Mouse (Mus musculus) limb, embryonic 15.5 days (tissue): Measurements from ENCODE around the gene Nhsl1. TPM values are rescaled to one million over a fixed set of nuclear protein-coding genes. Genes with fewer than 3 reads are reported as not detected.

Experiments used
- ATAC-seq: fragments of 200-750 bp; cut with Nextera tagmentation; 2 replicates; pipeline ENCODE4 v1.8.0; 2017; ENCODE audit warnings: low read depth, moderate TSS enrichment; ENCODE audit not compliant: insufficient number of reproducible peaks, low FRiP score, low TSS enrichment
- H3K27ac ChIP-seq: fragments of 300-500 bp; sonication (generic); 2 replicates; pipeline ENCODE4 v1.5.1; 2015; ENCODE audit warnings: moderate library complexity, mild to moderate bottlenecking, inconsistent platforms
- H3K27me3 ChIP-seq: fragments of 300-500 bp; sonication (generic); 2 replicates; pipeline ENCODE4 v1.6.1; 2015; ENCODE audit warnings: inconsistent platforms
- H3K36me3 ChIP-seq: fragments of 300-500 bp; sonication (generic); 2 replicates; pipeline ENCODE4 v1.6.1; 2015; ENCODE audit warnings: inconsistent platforms
- H3K4me1 ChIP-seq: fragments of 300-500 bp; sonication (generic); 2 replicates; pipeline ENCODE4 v1.6.1; 2015; ENCODE audit warnings: inconsistent platforms
- H3K4me2 ChIP-seq: fragments of 300-500 bp; sonication (generic); 2 replicates; pipeline ENCODE4 v1.6.1; 2015; ENCODE audit warnings: mild to moderate bottlenecking, inconsistent platforms
- H3K4me3 ChIP-seq: fragments of 300-500 bp; sonication (generic); 2 replicates; pipeline ENCODE4 v1.5.1; 2015; ENCODE audit warnings: mild to moderate bottlenecking, inconsistent platforms
- H3K9ac ChIP-seq: fragments of 300-500 bp; sonication (generic); 2 replicates; pipeline ENCODE4 v1.6.1; 2015; ENCODE audit warnings: inconsistent platforms
- H3K9me3 ChIP-seq: fragments of 300-500 bp; sonication (generic); 2 replicates; pipeline ENCODE4 v1.6.1; 2016; ENCODE audit warnings: inconsistent platforms
- WGBS: fragments of 180-500 bp; shearing (Covaris S2); methylation state at CpG from one replicate; pipeline ENCODE4 v1.1.7; 2015; 5-methylcytosine and 5-hydroxymethylcytosine counted together
- polyA plus RNA-seq: library from polyadenylated mRNA; unstranded; fragments of >200 nt; fragmentation: Nextera tagmentation; extraction: Ambion mirVana; gene quantifications from 2 replicates; pipeline ENCODE4 v1.2.1, GENCODE M21; 2015

Gene Nhsl1
- polyA plus RNA-seq, 1 experiment from 2014 or later, result 11.5 TPM

DNA sequence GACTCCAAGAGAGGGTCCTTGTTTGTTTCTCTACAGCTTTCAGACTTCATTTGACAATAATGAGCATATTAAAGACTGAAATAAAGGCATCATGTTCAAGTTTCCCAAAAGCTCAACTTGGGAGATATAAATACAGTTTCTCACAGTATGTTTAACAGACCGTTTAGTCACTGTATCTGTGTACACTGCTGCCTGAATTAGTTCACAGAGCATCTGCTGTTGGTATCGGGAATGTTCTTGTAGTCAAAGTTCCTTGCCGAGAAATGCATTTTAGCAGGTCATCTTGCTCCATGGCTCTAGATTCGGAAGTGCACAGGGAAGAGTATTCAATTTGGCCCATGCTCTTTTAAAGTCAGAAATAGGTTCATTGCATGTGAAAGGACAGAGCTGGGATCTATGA, 159.5 kb downstream of the Nhsl1 start:
- WGBS, result 85% methylated on average over 4 of the region's 4 CpGs
- Histone ChIP-seq H3K4me2 (no peak overlapping the region), H3K36me3 (no peaks in the 10 kb centered on the region)

DNA sequence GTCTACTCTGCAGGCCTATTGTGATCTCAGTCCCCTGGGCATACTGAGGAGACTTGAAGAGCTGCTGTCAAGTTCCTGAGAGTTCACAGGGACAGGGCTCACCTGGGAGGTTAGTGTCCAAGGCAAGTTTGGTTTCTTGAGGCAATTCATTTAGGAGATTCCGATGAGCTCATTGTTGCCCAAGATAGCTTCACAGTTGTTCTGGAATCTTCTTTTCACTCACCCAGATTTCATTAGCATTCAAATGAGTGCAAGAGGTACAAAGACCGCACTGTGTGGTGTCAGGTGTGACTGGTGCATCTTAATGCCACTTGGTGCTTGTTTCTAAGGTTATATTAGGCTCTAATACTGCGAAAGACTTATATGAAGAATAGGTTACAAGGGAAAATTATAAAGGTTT, 160.5 kb downstream of the Nhsl1 start:
- ATAC-seq, result no peak
- Histone ChIP-seq H3K9ac (no peak overlapping the region), H3K4me2 (no peak overlapping the region), H3K27me3 (no peaks in the 10 kb centered on the region), H3K9me3 (no peaks in the 10 kb centered on the region), H3K36me3 (no peaks in the 10 kb centered on the region), H3K4me1 (peaks cover 21% of the 10 kb centered on the region), H3K4me3 (no peak overlapping the region), H3K27ac (no peak overlapping the region)
- 92% methylated on average over 3 of the region's 3 CpGs for WGBS

More for the DNA sequence above, 159.5 kb downstream of the Nhsl1 start:
- H3K9ac ChIP-seq, result no peak overlapping the region
- no peaks in the 10 kb centered on the region for H3K27me3 ChIP-seq
- no peak overlapping the region for H3K4me3 ChIP-seq
- no peak overlapping the region for H3K27ac ChIP-seq
- ATAC-seq, result no peak
- peaks cover 21% of the 10 kb centered on the region for H3K4me1 ChIP-seq
- H3K9me3 ChIP-seq, result no peaks in the 10 kb centered on the region

DNA sequence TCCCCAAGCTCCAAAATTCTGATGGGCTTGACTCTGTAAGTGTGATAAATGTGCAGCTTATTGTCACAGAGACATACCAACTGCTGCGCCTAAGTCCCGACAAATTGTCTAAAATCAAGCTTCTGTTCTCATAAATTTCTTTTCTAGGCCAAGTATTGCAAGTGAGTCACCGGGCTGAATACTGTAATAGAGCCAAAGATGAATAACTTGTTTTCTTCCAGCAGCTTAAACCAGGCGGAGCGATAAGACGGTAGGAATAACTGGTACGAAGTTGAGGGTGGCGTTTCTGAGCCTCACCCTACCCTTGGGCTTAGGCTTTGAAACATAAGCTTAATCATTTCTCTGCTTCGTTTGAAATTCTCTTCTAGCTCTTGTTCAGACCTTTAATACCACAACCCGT, 162.1 kb downstream of the Nhsl1 start:
- Histone ChIP-seq H3K4me1 (peaks cover 14% of the 10 kb centered on the region), H3K27ac (0 out of 2 replicates have a peak overlapping the region, but pooled peaks have one; percentile 57), H3K9me3 (no peaks in the 10 kb centered on the region), H3K36me3 (no peaks in the 10 kb centered on the region), H3K9ac (no peak overlapping the region), H3K4me3 (no peak overlapping the region), H3K4me2 (no peak overlapping the region), H3K27me3 (no peaks in the 10 kb centered on the region)
- ATAC-seq, result no peak
- WGBS, result 68% methylated on average over 10 of the region's 10 CpGs

DNA sequence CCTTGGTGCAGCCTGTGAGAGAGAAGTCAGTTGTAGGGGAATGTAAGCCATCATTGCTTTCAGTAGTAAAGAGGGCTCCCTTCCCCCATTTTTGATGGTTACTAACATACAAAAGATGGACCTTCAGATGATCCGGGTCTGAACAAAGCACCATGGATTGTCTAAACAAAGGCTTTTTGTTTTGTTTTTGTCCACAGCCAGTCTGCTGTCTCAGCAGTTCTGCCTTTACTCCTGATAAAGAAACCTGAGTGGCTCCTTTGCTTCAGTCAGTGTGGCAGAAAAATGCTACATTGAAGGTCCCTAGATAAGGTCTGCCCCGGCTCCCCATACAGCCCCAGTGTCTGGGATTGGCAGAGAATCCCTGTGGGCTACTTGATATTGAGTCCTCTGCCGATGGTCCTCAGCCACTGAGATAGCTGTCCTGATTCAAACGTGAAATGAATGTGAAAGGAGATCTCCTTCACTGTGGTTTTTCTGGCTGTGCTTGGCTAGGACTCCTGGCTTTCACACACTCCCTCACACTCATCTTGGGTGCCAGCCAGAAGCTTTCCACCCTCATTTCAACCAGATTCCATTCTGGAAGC, 163.9 kb downstream of the Nhsl1 start:
- peaks cover 14% of the 10 kb centered on the region for H3K4me1 ChIP-seq
- no peaks in the 10 kb centered on the region for H3K27me3 ChIP-seq
- no peak overlapping the region for H3K4me2 ChIP-seq
- no peak for ATAC-seq
- no peak overlapping the region for H3K9ac ChIP-seq
- peak overlapping the region; percentile 74 for H3K27ac ChIP-seq
- no peaks in the 10 kb centered on the region for H3K9me3 ChIP-seq
- no peak overlapping the region for H3K4me3 ChIP-seq
- no peaks in the 10 kb centered on the region for H3K36me3 ChIP-seq
- 32% methylated on average over 4 of the region's 4 CpGs for WGBS

DNA sequence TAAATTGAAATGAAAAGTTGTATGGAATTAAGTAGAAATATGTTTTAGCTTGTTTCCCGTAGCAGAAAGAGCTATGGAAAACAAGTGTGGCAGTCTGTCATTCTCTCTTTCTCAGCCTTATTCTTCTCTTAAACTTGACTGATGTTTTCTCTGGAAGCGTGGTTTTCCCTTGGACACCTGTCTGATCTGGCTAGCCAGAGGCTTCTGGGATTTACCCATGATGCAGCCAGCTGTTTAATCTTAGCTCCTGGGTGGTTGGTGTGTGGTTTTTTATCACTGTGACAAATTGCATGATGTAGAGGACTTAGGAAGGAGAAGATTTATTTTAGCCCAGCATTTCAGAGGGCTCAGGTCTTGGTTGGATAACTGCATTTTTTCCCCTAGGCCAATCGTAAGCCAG, 164.9 kb downstream of the Nhsl1 start:
- 75% methylated on average over 3 of the region's 3 CpGs for WGBS

DNA sequence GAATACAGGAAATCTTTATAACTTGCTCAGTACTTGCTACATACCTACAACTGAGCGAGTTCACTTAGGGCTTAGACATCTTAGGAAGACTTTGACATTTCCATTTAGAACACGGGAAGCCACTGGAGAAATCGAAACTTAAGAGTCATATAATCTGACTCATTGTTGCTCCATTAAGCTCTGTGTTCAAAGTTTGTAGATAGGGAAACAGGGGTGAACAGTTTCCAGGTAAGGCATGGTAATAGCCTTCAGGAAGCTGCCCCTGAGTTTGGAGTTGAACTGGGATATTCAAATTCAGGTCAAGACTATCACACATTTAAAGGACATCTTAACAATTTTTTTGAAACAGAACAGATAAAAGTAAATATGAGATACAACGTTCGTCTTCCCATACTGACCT, 165.9 kb downstream of the Nhsl1 start:
- ATAC-seq, result no peak
- Histone ChIP-seq H3K4me1 (peaks cover 14% of the 10 kb centered on the region), H3K36me3 (no peaks in the 10 kb centered on the region), H3K9ac (no peak overlapping the region), H3K4me3 (no peak overlapping the region), H3K27me3 (no peaks in the 10 kb centered on the region), H3K27ac (no peak overlapping the region), H3K9me3 (no peaks in the 10 kb centered on the region), H3K4me2 (no peak overlapping the region)
- 94% methylated on average over 5 of the region's 5 CpGs for WGBS

More for the DNA sequence above, 164.9 kb downstream of the Nhsl1 start:
- Histone ChIP-seq H3K27ac (no peak overlapping the region), H3K4me3 (no peak overlapping the region), H3K9ac (no peak overlapping the region), H3K27me3 (no peaks in the 10 kb centered on the region), H3K4me2 (no peak overlapping the region), H3K4me1 (peaks cover 14% of the 10 kb centered on the region), H3K9me3 (no peaks in the 10 kb centered on the region), H3K36me3 (no peaks in the 10 kb centered on the region)
- ATAC-seq, result no peak

DNA sequence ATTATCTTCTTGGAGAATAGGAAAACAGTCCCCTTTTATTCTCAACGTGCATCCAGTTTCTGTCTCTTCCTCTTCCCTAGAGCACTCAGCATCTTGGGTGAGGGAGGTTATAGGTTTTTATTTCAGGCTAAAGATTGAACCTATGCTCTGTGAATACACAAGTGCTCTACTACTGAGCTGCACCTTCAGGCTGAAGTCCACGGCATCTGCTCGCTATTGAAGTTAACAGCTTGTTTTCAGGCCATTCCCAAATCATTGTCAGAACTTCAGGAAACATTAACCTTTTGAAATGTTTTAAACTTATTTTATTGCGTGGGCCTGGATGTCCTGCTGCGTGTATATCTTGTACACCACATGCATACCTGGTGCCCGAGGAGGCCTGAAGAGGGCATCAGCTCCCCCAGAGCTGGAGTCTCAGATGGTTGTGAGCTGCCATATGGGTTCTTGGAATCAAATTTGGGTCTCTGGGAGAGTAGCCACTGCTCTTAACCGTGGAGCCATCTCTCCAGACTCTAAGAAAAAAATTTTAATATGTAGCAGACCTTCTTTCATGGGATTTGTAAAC, 169.5 kb downstream of the Nhsl1 start:
- H3K9ac ChIP-seq, result no peak overlapping the region
- no peaks in the 10 kb centered on the region for H3K27me3 ChIP-seq
- no peak overlapping the region for H3K4me3 ChIP-seq
- no peak for ATAC-seq
- WGBS, result 49% methylated on average over 7 of the region's 7 CpGs
- no peak overlapping the region for H3K4me2 ChIP-seq
- no peaks in the 10 kb centered on the region for H3K4me1 ChIP-seq
- no peaks in the 10 kb centered on the region for H3K36me3 ChIP-seq
- H3K27ac ChIP-seq, result no peak overlapping the region
- H3K9me3 ChIP-seq, result no peaks in the 10 kb centered on the region

DNA sequence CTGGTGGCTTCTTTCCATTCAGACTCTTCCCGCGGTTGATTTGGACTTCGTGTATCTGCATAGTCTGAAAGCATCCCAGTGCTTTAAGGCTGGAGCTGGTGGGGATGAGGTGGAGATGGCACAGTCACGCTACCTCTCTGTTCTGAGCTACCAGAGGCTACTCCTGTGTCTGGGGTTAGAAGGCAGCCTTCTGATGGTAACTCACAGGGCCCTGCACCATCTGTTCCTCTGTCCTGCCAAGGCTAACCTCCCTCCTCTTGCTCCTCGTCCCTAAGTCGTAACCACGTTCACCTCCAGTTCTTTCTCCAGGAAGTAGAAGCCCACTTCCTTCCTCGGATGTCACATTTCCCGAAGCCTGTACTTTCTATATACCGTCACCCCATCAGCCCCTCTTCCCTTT, 171.2 kb downstream of the Nhsl1 start:
- Histone ChIP-seq H3K27me3 (no peaks in the 10 kb centered on the region), H3K4me1 (no peaks in the 10 kb centered on the region), H3K9ac (no peak overlapping the region), H3K4me3 (no peak overlapping the region), H3K9me3 (no peaks in the 10 kb centered on the region), H3K4me2 (no peak overlapping the region), H3K27ac (no peak overlapping the region), H3K36me3 (no peaks in the 10 kb centered on the region)
- WGBS, result 76% methylated on average over 10 of the region's 10 CpGs
- ATAC-seq, result no peak

DNA sequence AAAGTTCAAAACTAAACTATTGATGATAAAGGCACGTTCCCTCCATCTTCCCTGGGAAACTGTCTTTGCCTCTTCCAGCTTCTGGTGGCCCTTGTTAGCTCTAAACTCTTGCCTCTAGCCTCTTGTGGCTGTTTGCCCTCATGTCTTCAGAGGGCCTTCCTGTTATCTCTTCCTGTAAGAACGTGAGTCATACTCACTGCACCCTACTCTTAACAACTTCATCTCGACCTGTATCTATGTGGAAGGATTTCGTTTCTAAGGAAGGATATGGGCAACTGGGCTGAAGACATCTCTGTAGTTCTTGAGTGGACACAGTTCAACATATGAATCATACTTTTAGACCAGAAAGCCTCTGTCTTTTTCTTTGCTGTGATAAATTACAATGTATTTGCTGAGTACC, 173.2 kb downstream of the Nhsl1 start:
- H3K9ac ChIP-seq, result no peak overlapping the region
- no peaks in the 10 kb centered on the region for H3K9me3 ChIP-seq
- WGBS, result 75% methylated on average over 4 of the region's 4 CpGs
- no peaks in the 10 kb centered on the region for H3K27me3 ChIP-seq
- 0 out of 2 replicates have a peak, but pooled peaks cover 1% of the 10 kb centered on the region for H3K4me1 ChIP-seq
- no peak overlapping the region for H3K4me3 ChIP-seq
- no peak overlapping the region for H3K4me2 ChIP-seq
- ATAC-seq, result no peak
- H3K36me3 ChIP-seq, result no peaks in the 10 kb centered on the region
- H3K27ac ChIP-seq, result no peak overlapping the region

DNA sequence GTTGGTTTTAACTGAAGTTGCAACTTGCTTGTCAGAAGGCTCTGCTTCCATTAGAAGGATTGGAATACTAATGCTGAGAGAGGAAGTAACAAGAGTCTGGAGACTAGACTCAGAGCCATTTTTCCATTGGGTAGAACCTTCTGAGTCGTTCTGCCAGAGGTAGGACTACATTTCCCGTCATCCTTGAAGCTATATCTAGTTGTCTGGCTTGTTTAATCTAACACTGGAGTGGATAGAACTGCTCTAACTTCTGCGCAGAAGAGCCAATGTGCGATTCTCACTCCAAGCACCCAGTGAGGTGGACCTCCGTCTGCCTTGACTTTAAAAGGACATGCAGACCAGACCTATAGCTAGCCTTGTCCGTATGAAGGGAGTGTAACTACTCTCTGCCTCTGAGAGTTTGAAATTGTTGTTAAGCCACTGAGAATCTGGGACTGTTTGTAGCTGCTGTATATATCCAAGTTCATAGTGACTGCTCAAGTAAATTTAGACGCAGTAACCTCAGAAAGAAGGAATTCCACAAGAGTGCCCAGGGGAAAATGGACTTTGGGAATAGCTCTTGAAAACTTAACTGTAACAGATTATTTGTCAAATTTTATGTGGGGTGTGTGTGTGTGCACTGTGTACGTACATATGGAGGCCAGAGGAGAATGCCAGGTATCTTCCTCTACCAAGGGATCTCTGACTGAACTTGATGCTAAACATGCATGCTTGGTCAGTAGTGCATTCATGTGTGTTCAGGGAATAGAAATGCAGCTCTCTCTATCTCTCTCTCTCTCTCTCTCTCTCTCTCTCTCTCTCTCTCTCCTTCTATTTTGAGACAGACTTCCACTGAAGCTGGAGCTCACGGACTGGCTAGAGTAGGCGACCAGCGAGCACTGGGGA, 174.5 kb downstream of the Nhsl1 start:
- Histone ChIP-seq H3K4me3 (no peak overlapping the region), H3K27ac (no peak overlapping the region), H3K27me3 (no peaks in the 10 kb centered on the region), H3K4me1 (peaks cover 5% of the 10 kb centered on the region; the same call in 1 of the 2 replicates), H3K9me3 (no peaks in the 10 kb centered on the region), H3K9ac (no peak overlapping the region), H3K4me2 (no peak overlapping the region), H3K36me3 (no peaks in the 10 kb centered on the region)
- 85% methylated on average over 11 of the region's 11 CpGs for WGBS
- ATAC-seq, result no peak

DNA sequence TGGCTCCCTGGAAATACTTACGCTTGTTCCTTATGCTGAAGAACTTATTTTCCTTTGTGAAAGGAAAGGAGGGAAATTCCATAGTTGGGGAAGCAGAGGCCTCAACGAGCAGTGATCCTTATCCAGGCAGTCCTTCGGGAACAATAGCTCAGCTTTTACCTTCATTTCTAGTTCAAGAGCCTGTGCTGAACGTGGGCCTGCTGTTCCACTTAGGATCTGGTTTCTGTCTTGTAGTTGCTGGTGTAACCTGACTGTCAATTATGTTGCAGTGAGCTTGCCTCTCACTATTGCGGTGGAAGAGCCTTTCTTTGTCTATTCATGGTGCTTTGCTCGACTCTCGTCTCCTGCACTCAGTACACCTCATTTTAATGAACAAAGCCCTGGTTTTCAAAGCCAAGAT, 175.5 kb downstream of the Nhsl1 start:
- Histone ChIP-seq H3K4me3 (no peak overlapping the region), H3K36me3 (0 out of 2 replicates have a peak, but pooled peaks cover 2% of the 10 kb centered on the region), H3K9me3 (no peaks in the 10 kb centered on the region), H3K4me1 (peaks cover 5% of the 10 kb centered on the region; the same call in 1 of the 2 replicates), H3K27ac (no peak overlapping the region), H3K9ac (no peak overlapping the region), H3K4me2 (no peak overlapping the region), H3K27me3 (no peaks in the 10 kb centered on the region)
- no peak for ATAC-seq
- WGBS, result 50% methylated on average over 7 of the region's 7 CpGs

DNA sequence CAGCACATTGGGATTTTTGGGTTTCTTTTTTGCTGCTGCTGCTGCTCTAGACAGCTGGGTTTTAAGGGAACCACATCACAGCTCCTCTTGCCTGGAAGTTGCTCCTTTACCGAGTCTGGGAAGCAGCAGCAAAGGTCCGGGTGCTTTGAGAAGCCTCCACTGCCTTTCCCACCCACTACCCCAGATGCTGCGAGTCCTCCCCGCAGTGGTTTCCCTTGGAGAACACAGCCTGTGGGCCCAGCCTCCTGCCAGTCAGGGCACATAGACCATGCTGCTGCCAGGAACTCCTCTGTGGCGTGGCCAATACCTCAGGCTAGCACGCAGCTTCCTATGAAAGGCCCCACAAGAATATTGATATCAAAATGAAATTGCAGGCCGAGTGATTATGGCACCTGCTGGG, 178.3 kb downstream of the Nhsl1 start:
- Histone ChIP-seq H3K4me2 (no peak overlapping the region), H3K9me3 (no peaks in the 10 kb centered on the region), H3K4me1 (peaks cover 5% of the 10 kb centered on the region; the same call in 1 of the 2 replicates), H3K4me3 (no peak overlapping the region), H3K27ac (no peak overlapping the region), H3K36me3 (peaks cover 11% of the 10 kb centered on the region; the same call in 1 of the 2 replicates), H3K27me3 (no peaks in the 10 kb centered on the region), H3K9ac (no peak overlapping the region)
- WGBS, result 66% methylated on average over 7 of the region's 7 CpGs
- ATAC-seq, result no peak
